In genomic region chr1:178512323-178513031, GRCm38 (mm10) we compare ENCODE assay signal across 23 mouse cellular contexts. TPM values are rescaled to one million over a fixed set of nuclear protein-coding genes. Genes with fewer than 3 reads are reported as not detected.
A peak's percentile ranks its signal among the peaks of the same experiment; 100 is the strongest.
DNase-seq lines count a peak whose midpoint lies in the region; ATAC-seq and TF ChIP-seq lines count a peak whose summit lies in the region.
"Had no signal": no experiment of that assay in that cellular context is flagged by ENCODE, and none has a peak within 500 bp of the region (broad histone marks: within the 10 kb centered on the region; RNA-seq: fewer than 3 reads in every experiment).

No protein-coding gene starts in this region.

- H3K4me2 ChIP-seq in kidney, embryonic 16.5 days (replicated peaks; ENCODE audit: low read depth, low read length) = no peak overlapping the region
- no peak overlapping the region for H3K4me2 ChIP-seq in neural tube, embryonic 13.5 days
- H3K4me2 ChIP-seq in neural tube, embryonic 15.5 days = no peak overlapping the region
- no peak overlapping the region for H3K4me2 ChIP-seq in midbrain, embryonic 16.5 days (ENCODE audit: low read length)
- H3K4me2 ChIP-seq: forebrain, embryonic 15.5 days; heart, embryonic 11.5 days; limb, embryonic 13.5 days; liver, embryonic 12.5 days; midbrain, embryonic 12.5 days had no signal

- POLR2A ChIA-PET in Patski (lab: Charles Lee) = interaction anchor here (0.6 kb wide), 2 partner anchors 59 to 715 kb away, joined by 3 to 6 read pairs; no protein-coding TSS in a partner anchor

- no peak for DNase-seq in kidney, postnatal 36 days
- DNase-seq in Patski (ENCODE audit: low read depth, low spot score) = no peak
- no peak for DNase-seq in adrenal gland, adult 2 months
- DNase-seq: adrenal gland, postnatal 36 days; cerebellum, adult 11 months; cerebellum, adult 9-11 months; kidney, adult 18-20 months; layer of hippocampus, adult 9-11 months; lung, adult 18-20 months; lung, postnatal 10 days; right cerebral cortex, adult 18-20 months; right cerebral cortex, postnatal 4 days; thymus, postnatal 25 days had no signal

- H3K9me3 ChIP-seq in kidney, embryonic 16.5 days (ENCODE audit: low read length) = no peaks in the 10 kb centered on the region
- no peaks in the 10 kb centered on the region for H3K9me3 ChIP-seq in neural tube, embryonic 13.5 days
- no peaks in the 10 kb centered on the region for H3K9me3 ChIP-seq in neural tube, embryonic 15.5 days (replicated peaks)
- no peaks in the 10 kb centered on the region for H3K9me3 ChIP-seq in midbrain, embryonic 16.5 days (replicated peaks; ENCODE audit: control insufficient read depth, low read length, poor library complexity, severe bottlenecking)
- H3K9me3 ChIP-seq: embryonic facial prominence, embryonic 10.5 days; forebrain, embryonic 15.5 days; limb, embryonic 13.5 days; liver, embryonic 12.5 days; midbrain, embryonic 12.5 days had no signal

- no peak for TF ChIP-seq CTCF in Patski (IDR thresholded peaks at IDR 0.05)

- H3K36me3 ChIP-seq in kidney, embryonic 16.5 days (ENCODE audit: insufficient read depth, low read length) = no peaks in the 10 kb centered on the region
- no peaks in the 10 kb centered on the region for H3K36me3 ChIP-seq in neural tube, embryonic 13.5 days
- no peaks in the 10 kb centered on the region for H3K36me3 ChIP-seq in neural tube, embryonic 15.5 days
- no peaks in the 10 kb centered on the region for H3K36me3 ChIP-seq in midbrain, embryonic 16.5 days (ENCODE audit: control insufficient read depth, insufficient read depth, low read length)
- H3K36me3 ChIP-seq: embryonic facial prominence, embryonic 10.5 days; forebrain, embryonic 15.5 days; limb, embryonic 13.5 days; liver, embryonic 12.5 days; midbrain, embryonic 12.5 days had no signal

- H3K4me3 ChIP-seq in kidney, embryonic 16.5 days (ENCODE audit: low read length) = no peak overlapping the region
- H3K4me3 ChIP-seq in neural tube, embryonic 13.5 days = no peak overlapping the region
- H3K4me3 ChIP-seq in neural tube, embryonic 15.5 days (replicated peaks) = no peak overlapping the region
- no peak overlapping the region for H3K4me3 ChIP-seq in midbrain, embryonic 16.5 days (ENCODE audit: low read depth, low read length)
- H3K4me3 ChIP-seq: embryonic facial prominence, embryonic 10.5 days; forebrain, embryonic 15.5 days; limb, embryonic 13.5 days; liver, embryonic 12.5 days; midbrain, embryonic 12.5 days had no signal

- no peak overlapping the region for H3K27ac ChIP-seq in kidney, embryonic 16.5 days (ENCODE audit: low read length)
- H3K27ac ChIP-seq in neural tube, embryonic 13.5 days (replicated peaks) = peak overlapping the region; percentile 34
- H3K27ac ChIP-seq in neural tube, embryonic 15.5 days (replicated peaks) = no peak overlapping the region
- no peak overlapping the region for H3K27ac ChIP-seq in midbrain, embryonic 16.5 days (ENCODE audit: low read length)
- H3K27ac ChIP-seq: embryonic facial prominence, embryonic 10.5 days; forebrain, embryonic 15.5 days; limb, embryonic 13.5 days; liver, embryonic 12.5 days; midbrain, embryonic 12.5 days had no signal

- ATAC-seq in kidney, embryonic 16.5 days (ENCODE audit: low FRiP score, low TSS enrichment) = peak; percentile 81
- peak; percentile 71; the same call in 1 of the 2 replicates for ATAC-seq in neural tube, embryonic 13.5 days (ENCODE audit: low read depth)
- no peak; the same call in 1 of the 2 replicates for ATAC-seq in neural tube, embryonic 15.5 days (ENCODE audit: low FRiP score)
- ATAC-seq in Patski = peak; percentile 84
- ATAC-seq in midbrain, embryonic 16.5 days = peak; percentile 62
- ATAC-seq: forebrain, embryonic 15.5 days; liver, embryonic 12.5 days had no signal

- no peak overlapping the region for H3K9ac ChIP-seq in kidney, embryonic 16.5 days (replicated peaks; ENCODE audit: low read length)
- no peak overlapping the region for H3K9ac ChIP-seq in neural tube, embryonic 13.5 days
- no peak overlapping the region for H3K9ac ChIP-seq in neural tube, embryonic 15.5 days (replicated peaks)
- no peak overlapping the region for H3K9ac ChIP-seq in midbrain, embryonic 16.5 days (ENCODE audit: low read depth, low read length)
- H3K9ac ChIP-seq: forebrain, embryonic 15.5 days; limb, embryonic 13.5 days; liver, embryonic 12.5 days; midbrain, embryonic 12.5 days had no signal

- no peaks in the 10 kb centered on the region for H3K4me1 ChIP-seq in kidney, embryonic 16.5 days (ENCODE audit: insufficient read depth, low read length)
- H3K4me1 ChIP-seq in neural tube, embryonic 13.5 days (replicated peaks) = peaks cover 16% of the 10 kb centered on the region
- peaks cover 9% of the 10 kb centered on the region; the same call in 1 of the 2 replicates for H3K4me1 ChIP-seq in neural tube, embryonic 15.5 days
- H3K4me1 ChIP-seq in midbrain, embryonic 16.5 days (ENCODE audit: control insufficient read depth, insufficient read depth, low read length) = peaks cover 6% of the 10 kb centered on the region; the same call in 1 of the 2 replicates
- H3K4me1 ChIP-seq: forebrain, embryonic 15.5 days; liver, embryonic 12.5 days had no signal

- WGBS in kidney, embryonic 16.5 days = 42% methylated on average over 7 of the region's 7 CpGs
- WGBS in neural tube, embryonic 13.5 days = 36% methylated on average over 7 of the region's 7 CpGs
- WGBS in neural tube, embryonic 15.5 days = 42% methylated on average over 7 of the region's 7 CpGs
- 29% methylated on average over 7 of the region's 7 CpGs for WGBS in midbrain, embryonic 16.5 days

- H3K27me3 ChIP-seq in kidney, embryonic 16.5 days (ENCODE audit: insufficient read depth, low read length) = no peaks in the 10 kb centered on the region
- H3K27me3 ChIP-seq in neural tube, embryonic 13.5 days = no peaks in the 10 kb centered on the region
- no peaks in the 10 kb centered on the region for H3K27me3 ChIP-seq in neural tube, embryonic 15.5 days (replicated peaks)
- H3K27me3 ChIP-seq in Patski = no peaks in the 10 kb centered on the region
- H3K27me3 ChIP-seq in midbrain, embryonic 16.5 days (ENCODE audit: control insufficient read depth, insufficient read depth, low read depth, low read length) = no peaks in the 10 kb centered on the region
- H3K27me3 ChIP-seq: forebrain, embryonic 15.5 days; midbrain, embryonic 12.5 days had no signal

- in situ Hi-C loops in Patski (cut with MboI; ENCODE audit: low pct_unique_long_range_greater_than_20kb) = no loop called here

- CTCF ChIA-PET in Patski (lab: Charles Lee) = interaction anchor here (0.6 to 1.1 kb wide), 2 partner anchors 15 to 625 kb away, joined by 3 read pairs; no protein-coding TSS in a partner anchor

RNA-seq across cellular contexts. Expression of gene Kif26b, which starts 16.4 kb away (rescaled TPM):
- polyA plus RNA-seq in kidney, embryonic 16.5 days (2015; fragmentation: Nextera tagmentation; extraction: Ambion mirVana) = 9.3 and 11.4 TPM in 2 replicates
- polyA plus RNA-seq in neural tube, embryonic 13.5 days (2015; fragmentation: Nextera tagmentation; extraction: Ambion mirVana) = 10.4 and 10.5 TPM in 2 replicates
- 10.6 and 11.1 TPM in 2 replicates for polyA plus RNA-seq in neural tube, embryonic 15.5 days (2015; fragmentation: Nextera tagmentation; extraction: Ambion mirVana)
- 6.5 TPM for polyA plus RNA-seq in Patski (2021)
- 7.8 and 8.1 TPM in 2 replicates for polyA plus RNA-seq in midbrain, embryonic 16.5 days (2015; fragmentation: Nextera tagmentation; extraction: Ambion mirVana)
- total RNA-seq in adrenal gland, adult 2 months (2021) = 1 to 10 TPM; 1.6 to 1.9 TPM
- 0.18 and 0.35 TPM in 2 replicates for polyA plus RNA-seq in adrenal gland, adult 2 months (2012; rRNA removed)
